Mouse (Mus musculus) left cerebral cortex, postnatal 10 days (tissue): ENCODE data around the gene Elp6. TPM values are rescaled to one million over a fixed set of nuclear protein-coding genes. Genes with fewer than 3 reads are reported as not detected.
A peak's percentile ranks its signal among the peaks of the same experiment; 100 is the strongest.

Experiments used
- DNase-seq, 2 experiments: peaks; one replicate each; pipeline ENCODE4 v3.0.0; 2021 to 2022; ENCODE audit warnings: low spot score in 2 of 2, mixed read lengths in 1 of 2; ENCODE audit errors: extremely low spot score in 1 of 2
- intact Hi-C: fragments of 180-260 bp; cut with DNase I; formaldehyde crosslinking; loops from one replicate; pipeline ENCODE4 v1.15.1; 2025
- total RNA-seq, 2 experiments: library from RNA; stranded (reverse); gene quantifications; 2 replicates each; pipeline ENCODE4 v1.2.3; 2021

The Elp6 gene
- total RNA-seq, result 10 to 100 TPM; 13.0 to 13.6 TPM

- peak; percentile 89 to 93 for DNase-seq
- intact Hi-C loops, result no loop called here
Measured at GRCm38 (mm10) chr9:110304969-110305651, at the start of gene Elp6. Gene Elp6 (plus strand): TSS chr9:110305173.

GRCm38 (mm10) chr9:110255407-110256019, 49.5 kb upstream of the Elp6 start:
- intact Hi-C loops, result no loop called here
- DNase-seq, result no peak

- no peak for DNase-seq
- intact Hi-C loops, result no loop called here
Measured at GRCm38 (mm10) chr9:110258646-110259045, 46.3 kb upstream of the Elp6 start.

- intact Hi-C loops, result no loop called here
- DNase-seq, result no peak
Measured at GRCm38 (mm10) chr9:110259118-110259517, 45.9 kb upstream of the Elp6 start.

DNA sequence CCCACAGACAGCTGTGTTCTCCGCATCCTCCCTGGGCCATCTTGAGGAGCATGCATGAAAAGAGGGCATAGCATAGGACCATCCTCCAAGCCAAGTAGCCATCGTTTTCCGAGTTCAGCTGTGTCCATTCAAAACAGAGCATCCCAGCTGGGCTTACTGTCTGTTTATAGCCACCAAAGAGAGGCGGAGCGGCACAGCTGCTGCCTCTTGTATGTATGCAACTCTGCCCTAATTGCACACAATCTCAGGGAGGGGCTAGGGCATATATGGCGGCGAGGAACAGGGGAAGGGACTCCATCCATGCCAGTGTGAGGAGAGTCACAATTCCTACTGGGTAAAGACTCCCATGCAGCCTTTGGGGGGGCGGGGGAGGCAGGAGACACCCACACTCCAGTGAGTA, 41.8 kb upstream of the Elp6 start:
- intact Hi-C loops, result no loop called here

GRCm38 (mm10) chr9:110264991-110265390, 40.0 kb upstream of the Elp6 start:
- DNase-seq, result no peak

More for the DNA sequence above, 41.8 kb upstream of the Elp6 start:
- no peak for DNase-seq

DNA sequence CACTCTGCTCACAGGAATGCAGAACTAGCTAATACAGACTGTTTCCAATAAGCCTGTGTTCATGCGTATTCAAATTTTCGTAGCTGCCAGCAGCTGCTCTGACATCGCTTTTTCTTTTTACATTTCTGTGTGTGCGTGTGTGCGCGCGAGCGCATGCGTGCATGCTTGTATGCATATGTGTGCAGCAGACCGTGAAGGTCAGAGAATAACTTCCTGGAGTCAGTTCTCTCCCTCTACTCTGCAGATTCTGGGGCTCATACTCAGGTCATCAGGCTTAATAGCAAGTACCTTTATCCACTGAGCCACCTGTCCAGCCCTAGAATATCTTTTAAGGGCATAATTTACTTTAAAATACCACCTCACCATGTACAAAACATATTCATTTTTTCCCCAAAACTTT, 36.6 kb upstream of the Elp6 start:
- no peak for DNase-seq
- intact Hi-C loops, result no loop called here

More at GRCm38 (mm10) chr9:110264991-110265390, 40.0 kb upstream of the Elp6 start:
- intact Hi-C loops, result no loop called here

- intact Hi-C loops, result no loop called here
- DNase-seq, result no peak
Measured at GRCm38 (mm10) chr9:110272330-110272729, 32.6 kb upstream of the Elp6 start.

DNA sequence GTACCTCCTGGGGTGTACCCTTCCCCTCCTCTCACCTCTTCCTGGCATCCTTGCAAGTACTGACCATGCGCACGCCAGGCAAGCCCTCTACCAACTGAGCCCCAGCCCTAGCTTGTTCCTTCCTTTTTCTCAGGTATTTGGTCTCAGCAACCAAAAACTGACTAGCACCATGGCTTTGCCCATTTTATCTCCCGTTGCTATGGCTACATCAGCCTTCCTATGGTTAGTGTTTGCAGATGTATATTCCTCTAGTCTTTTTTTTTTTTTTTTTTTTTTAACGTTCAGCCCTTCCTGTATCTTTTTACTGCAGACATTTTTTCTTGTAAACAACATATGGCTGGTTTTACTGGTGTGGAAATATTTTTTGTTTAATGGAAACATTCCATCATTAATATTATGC, 31.5 kb upstream of the Elp6 start:
- no peak for DNase-seq
- intact Hi-C loops, result no loop called here

DNA sequence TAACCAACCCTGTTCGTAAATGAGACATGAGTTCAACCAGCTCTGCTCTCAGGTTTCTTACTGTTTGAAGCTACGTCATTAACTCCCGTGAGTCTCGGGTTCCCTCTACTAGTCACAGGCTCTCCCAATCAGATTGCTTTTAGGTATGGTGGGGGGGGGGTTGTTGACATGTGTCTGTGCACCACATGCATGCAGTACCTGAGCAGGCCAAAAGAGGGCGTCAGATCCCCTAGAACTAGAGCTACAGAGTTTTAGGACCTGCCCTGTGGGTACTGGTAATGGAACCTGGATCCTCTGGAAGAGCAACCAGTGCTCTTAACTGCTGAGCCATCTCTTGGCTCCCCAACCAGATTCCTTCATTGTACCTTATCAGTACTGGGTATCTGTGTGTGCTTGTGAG, 29.1 kb upstream of the Elp6 start:
- intact Hi-C loops, result no loop called here
- no peak for DNase-seq

DNA sequence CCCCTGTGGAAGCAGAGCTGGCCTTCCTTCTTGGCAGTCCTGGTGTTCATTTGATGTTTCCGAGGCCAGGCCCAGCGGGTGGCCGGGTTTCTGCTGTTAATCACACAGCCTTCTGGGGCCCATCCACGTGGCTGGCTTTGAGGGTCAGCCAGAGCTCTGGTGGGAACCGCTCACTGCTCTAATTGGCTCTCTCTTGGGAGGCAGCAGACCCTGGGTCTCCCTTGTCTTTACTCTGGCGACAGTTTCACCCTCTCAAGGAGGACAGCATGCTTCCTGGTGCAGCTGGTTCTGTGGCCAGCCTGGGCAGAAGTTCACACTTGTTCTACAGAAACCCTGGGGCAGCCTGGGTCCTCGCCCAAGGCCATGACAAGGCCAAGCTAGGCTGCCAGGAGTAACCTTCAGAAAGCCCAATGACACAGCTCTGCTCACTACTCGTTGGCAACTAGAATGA, 27.5 kb upstream of the Elp6 start:
- peak; percentile 75 to 81 for DNase-seq
- intact Hi-C loops, result no loop called here

- no peak for DNase-seq
- intact Hi-C loops, result no loop called here
Measured at GRCm38 (mm10) chr9:110284075-110284697, 20.8 kb upstream of the Elp6 start.

DNA sequence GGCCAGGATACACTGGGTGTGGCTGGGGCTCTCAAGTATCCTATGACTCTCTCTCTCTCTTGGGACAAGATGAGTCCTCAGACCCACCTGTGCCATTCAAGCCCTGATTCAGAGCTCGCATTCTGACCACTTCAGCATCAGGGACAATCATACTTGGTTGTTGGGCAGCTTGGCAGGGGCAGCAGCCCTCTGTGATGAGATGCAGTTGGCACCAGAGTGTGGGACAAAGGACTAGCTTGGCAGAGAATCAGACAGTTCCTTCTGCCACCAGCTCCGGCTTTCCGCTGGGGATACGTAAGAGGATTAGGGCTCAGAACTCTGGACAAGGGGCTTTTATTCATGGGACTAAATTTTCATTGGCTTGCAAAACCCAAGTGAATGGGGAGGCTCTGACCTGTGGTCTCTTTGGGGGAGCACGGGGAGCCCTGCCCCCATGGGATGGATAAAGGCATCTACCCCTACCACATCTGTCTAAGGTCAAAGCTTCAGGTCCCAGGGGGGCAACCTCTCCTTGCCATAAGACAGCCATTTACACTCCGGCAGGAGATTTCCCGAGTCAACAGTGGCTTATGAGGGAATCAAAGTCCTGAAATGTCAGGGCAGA, 17.6 kb upstream of the Elp6 start:
- peak; percentile 46 to 76 for DNase-seq
- intact Hi-C loops, result no loop called here

DNA sequence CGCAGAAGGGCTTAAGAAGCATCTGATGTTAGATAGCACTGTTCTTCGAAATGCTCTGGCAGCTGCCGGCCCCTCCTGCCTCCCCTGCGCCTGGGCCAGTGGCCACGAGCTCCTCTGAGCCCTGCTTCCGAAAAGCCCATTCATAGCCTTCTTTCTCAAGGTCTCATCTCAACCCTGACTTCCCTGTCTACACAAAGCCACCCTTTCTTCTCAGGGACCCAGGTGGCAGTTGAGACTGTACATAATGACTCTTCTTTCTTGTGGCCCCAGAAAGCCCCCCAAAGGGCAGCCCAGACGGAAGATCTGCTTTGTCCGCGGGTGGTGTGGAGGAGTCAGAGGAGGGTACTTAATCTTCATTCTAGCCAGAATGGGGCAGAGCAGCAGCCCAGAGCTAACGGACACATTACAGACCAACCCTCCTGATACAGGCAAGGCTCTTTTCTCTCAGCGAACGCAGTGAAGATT, 11.7 kb upstream of the Elp6 start:
- DNase-seq, result peak; percentile 55 to 65
- intact Hi-C loops, result loop anchor here (5.0 to 10.0 kb wide), 2 partner anchors 46 to 158 kb away; no protein-coding TSS in a partner anchor

GRCm38 (mm10) chr9:110293873-110294415, 11.0 kb upstream of the Elp6 start:
- intact Hi-C loops, result loop anchor here (5.0 to 10.0 kb wide), 2 partner anchors 47 to 159 kb away; no protein-coding TSS in a partner anchor
- DNase-seq, result peak in 1 of 2 experiments; percentile 30

DNA sequence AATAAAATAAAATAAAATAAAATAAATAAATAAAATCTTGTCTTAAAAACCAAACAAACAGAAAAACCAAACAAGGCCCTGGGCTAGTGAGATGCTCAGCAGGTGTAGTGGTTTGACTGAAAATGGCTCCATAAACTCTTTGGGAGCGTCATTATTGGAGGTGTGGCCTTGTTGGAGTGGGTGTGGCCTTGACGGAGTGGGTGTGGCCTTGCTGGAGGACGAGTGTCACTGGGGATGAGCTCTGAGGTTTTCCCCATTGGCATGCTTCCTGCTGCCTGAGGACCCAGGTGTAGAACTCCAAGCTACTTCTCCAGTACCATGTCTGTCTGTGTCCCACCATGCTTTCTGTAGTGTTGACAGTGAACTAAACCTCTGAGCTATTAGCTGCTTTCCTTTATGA, 10.2 kb upstream of the Elp6 start:
- DNase-seq, result no peak
- intact Hi-C loops, result loop anchor here (5.0 to 10.0 kb wide), 4 partner anchors 47 to 160 kb away; no protein-coding TSS in a partner anchor

DNA sequence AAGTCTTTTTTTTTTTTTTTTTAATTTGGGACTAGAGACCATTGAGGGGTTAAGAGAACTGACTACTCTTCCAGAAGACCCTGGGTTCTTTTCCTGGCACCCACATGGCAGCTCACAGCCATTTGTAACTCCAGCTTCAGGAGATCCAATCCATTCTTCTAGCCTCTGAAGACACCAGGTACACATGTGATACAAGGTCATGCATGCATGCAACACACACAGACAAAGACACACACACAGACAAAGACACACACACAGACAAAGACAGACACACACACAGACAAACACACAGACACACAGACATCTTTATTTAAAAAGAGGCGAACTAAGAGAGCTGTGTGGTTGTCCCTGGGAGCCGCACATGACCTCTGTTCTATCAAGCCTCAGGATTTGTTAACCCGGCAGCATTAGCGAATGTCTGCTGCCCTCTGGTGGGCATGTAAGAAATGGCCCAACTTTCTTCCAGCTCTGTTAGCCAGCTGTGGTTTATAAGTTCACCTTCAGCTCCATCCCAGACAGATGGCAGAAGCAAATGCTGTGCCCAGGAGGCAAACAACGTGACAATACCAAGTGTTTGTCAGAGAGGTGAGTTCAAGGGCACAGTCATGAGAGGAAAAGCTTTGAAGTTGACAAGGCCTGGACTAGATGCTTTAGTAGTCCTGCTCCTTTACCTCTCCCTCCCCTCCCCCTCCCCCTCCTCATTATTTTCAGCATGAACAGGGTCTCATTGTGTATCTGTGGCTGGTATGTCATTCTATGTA, 7.9 kb upstream of the Elp6 start:
- intact Hi-C loops, result loop anchor here (5.0 to 10.0 kb wide), 3 partner anchors 100 to 162 kb away; no protein-coding TSS in a partner anchor

DNA sequence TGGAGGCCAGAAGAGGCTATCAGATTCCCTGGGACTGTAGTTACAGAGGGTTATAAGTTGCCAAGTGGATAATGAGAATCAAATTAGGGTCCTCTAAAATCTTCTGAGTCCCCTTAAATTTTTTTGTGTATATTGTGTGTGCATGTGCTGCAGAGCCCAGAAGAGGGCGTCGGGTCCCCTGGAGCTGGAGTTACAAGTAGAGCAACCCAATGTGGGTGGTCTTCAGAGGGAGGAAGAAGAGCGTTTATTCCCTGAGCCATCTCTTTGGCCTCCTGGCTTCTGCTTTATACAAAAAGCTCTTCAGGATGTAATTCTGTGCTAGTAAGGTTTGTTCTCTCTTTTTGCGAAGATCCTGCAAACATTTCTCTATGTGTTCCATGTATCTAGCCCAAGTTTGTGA, 457 bp upstream of the Elp6 start:
- peak in 1 of 2 experiments; percentile 46 for DNase-seq
- intact Hi-C loops, result no loop called here

More for the DNA sequence above, 7.9 kb upstream of the Elp6 start:
- DNase-seq, result peak; percentile 84 to 86
